Mouse (Mus musculus): Measurements from ENCODE around the gene Cep55. TPM values are rescaled to one million over a fixed set of nuclear protein-coding genes. Genes with fewer than 3 reads are reported as not detected.

Cep55 gene
- polyA plus RNA-seq, 1 experiment: 3.4 TPM

DNA sequence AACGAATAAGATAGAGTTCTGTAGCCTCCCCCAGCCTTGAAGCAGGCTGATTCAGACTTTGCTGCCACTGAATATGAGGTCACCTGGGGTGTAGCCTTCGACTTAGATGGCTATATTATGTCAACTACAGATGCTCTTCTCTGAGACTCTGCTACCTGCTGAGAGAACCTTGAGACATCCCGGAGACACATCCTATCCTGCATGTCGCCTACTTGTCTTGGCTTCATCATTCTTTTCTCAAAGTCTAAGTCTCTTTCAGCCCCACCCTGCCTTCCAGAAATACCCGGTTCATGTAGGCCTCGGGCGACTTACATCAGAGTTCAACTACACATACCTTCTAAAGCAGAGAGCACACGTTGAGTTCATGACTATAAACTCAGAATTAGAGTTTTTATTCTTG lies 2.1 kb downstream of the Cep55 start:
- Histone ChIP-seq H3K4me3 (replicated peaks) (no peak overlapping the region), H3K4me1 (peaks cover 23% of the 10 kb centered on the region), H3K27me3 (replicated peaks) (peaks cover 7% of the 10 kb centered on the region), H3K9me3 (no peaks in the 10 kb centered on the region), H3K36me3 (replicated peaks; ENCODE audit: low read length) (peaks cover 47% of the 10 kb centered on the region)
- no peak for TF ChIP-seq FLI1 (IDR thresholded peaks at IDR 0.05; ENCODE audit: low read length)
- no peak for TF ChIP-seq GATA1 (IDR thresholded peaks at IDR 0.05; ENCODE audit: borderline replicate concordance, low read length)

DNA sequence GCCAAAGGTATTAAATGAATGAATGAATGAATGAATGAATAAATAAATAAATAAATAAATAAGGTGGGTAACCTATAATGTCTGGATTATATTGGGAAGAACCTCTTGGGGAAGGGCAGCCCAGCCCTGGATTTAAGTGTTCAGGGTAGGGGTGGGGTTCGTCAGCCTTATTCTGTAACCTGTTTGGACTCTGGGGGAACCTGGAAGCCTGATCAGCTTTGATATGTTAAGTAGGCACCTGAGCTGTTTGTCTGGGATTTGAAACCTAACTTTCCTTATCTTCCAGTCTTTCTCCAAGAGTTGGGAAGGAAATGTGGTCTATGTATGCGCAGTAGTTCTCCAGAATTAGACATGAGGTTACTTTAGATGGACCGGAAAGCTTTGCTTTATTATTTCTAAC lies 8.4 kb downstream of the Cep55 start:
- Histone ChIP-seq H3K4me3 (replicated peaks) (no peak overlapping the region), H3K4me1 (no peaks in the 10 kb centered on the region), H3K9me3 (no peaks in the 10 kb centered on the region), H3K27me3 (replicated peaks) (no peaks in the 10 kb centered on the region), H3K36me3 (replicated peaks; ENCODE audit: low read length) (peaks cover 70% of the 10 kb centered on the region)
- TF ChIP-seq FLI1 (IDR thresholded peaks at IDR 0.05; ENCODE audit: low read length): no peak
- no peak for TF ChIP-seq GATA1 (IDR thresholded peaks at IDR 0.05; ENCODE audit: borderline replicate concordance, low read length)

DNA sequence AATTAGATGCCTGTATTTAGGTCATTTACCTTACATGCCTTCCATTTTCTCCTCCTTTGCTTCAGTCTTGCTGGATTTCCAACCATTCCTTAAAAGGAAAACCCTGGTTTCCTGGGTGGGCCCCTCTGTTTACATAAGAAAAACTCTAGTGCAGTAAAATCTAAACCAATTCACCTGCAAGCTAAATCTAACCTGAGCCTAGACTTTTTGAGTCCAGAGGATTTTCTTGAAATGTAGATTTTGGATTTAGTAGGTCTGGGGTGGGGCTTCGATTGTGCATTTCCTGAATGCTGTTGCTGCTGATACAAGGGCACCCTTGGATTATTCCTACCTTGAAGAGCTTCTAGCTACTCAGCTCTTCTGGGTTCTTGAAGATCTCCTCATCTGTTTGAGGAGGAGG lies 9.2 kb downstream of the Cep55 start:
- no peak for TF ChIP-seq GATA1 (IDR thresholded peaks at IDR 0.05; ENCODE audit: borderline replicate concordance, low read length)
- no peak for TF ChIP-seq FLI1 (IDR thresholded peaks at IDR 0.05; ENCODE audit: low read length)
- Histone ChIP-seq H3K27me3 (replicated peaks) (no peaks in the 10 kb centered on the region), H3K4me3 (replicated peaks) (no peak overlapping the region), H3K4me1 (no peaks in the 10 kb centered on the region), H3K36me3 (replicated peaks; ENCODE audit: low read length) (peaks cover 69% of the 10 kb centered on the region), H3K9me3 (no peaks in the 10 kb centered on the region)

DNA sequence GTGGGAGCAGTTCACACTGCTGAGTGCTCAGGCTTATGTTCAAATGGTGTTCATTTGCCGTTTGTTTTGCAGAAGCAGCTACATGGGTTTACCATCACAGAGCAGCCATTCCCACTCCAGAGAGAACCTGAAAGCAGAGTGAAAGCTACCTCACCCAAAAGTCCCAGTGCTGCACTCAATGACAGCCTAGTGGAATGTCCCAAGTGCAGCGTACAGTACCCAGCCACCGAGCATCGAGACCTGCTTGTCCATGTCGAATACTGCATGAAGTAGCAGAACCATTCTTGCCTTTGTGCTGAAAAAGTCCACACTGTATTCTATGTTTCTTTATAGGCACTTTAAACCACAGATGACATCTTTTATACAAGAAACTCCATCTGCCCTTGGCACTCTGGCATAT lies 18.4 kb downstream of the Cep55 start:
- Histone ChIP-seq H3K27me3 (replicated peaks) (no peaks in the 10 kb centered on the region), H3K4me3 (replicated peaks) (no peak overlapping the region), H3K36me3 (replicated peaks; ENCODE audit: low read length) (peaks cover 72% of the 10 kb centered on the region), H3K4me1 (peaks cover 4% of the 10 kb centered on the region; the same call in 1 of the 2 replicates), H3K9me3 (peaks cover 18% of the 10 kb centered on the region)
- no peak for TF ChIP-seq GATA1 (IDR thresholded peaks at IDR 0.05; ENCODE audit: borderline replicate concordance, low read length)
- no peak for TF ChIP-seq FLI1 (IDR thresholded peaks at IDR 0.05; ENCODE audit: low read length)

DNA sequence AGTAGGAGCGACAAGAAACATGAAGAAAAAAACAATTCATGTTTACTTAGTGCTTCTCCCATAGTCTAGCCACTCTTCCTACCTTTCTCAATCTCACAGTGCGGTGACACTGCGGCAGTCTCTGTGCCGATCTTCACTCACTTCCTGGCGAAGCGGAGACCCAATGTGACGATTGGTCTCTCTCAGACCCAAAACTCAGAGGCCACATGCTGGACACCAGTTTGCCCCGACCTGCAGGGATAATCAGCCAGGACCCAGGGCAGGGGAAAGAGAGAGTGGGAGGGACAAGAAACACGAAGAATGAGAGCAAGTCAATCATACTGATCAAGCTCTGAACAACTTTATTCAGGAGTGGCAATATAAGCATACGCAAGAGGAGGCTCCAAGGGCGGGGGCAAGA lies 20.2 kb downstream of the Cep55 start:
- H3K9me3 ChIP-seq: peaks cover 20% of the 10 kb centered on the region
- H3K27me3 ChIP-seq (replicated peaks): peaks cover 4% of the 10 kb centered on the region
- TF ChIP-seq FLI1 (IDR thresholded peaks at IDR 0.05; ENCODE audit: low read length) (no peak), GATA1 (IDR thresholded peaks at IDR 0.05; ENCODE audit: borderline replicate concordance, low read length) (no peak)
- peaks cover 55% of the 10 kb centered on the region for H3K36me3 ChIP-seq (replicated peaks; ENCODE audit: low read length)
- H3K4me3 ChIP-seq (replicated peaks): no peak overlapping the region
- peaks cover 4% of the 10 kb centered on the region; the same call in 1 of the 2 replicates for H3K4me1 ChIP-seq

DNA sequence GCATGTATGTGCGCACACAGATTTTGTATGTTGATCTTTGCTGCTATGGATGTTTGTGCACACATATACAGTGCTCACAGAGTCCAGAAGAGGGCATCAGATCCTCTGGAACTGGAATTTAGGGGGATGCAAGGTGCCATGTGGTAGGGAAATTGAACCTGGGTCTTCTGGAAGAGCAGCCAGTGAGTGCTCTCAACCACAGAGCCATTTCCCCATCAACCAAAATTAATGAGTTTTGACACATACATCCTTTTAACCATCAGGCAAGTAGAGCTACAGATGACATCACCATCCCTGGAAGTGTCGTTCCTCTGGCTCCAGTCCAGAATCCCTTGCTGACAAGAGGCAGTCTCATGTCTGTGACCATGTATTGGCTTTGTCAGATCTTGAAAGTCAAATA lies 21.4 kb downstream of the Cep55 start:
- no peak for TF ChIP-seq FLI1 (IDR thresholded peaks at IDR 0.05; ENCODE audit: low read length)
- TF ChIP-seq GATA1 (IDR thresholded peaks at IDR 0.05; ENCODE audit: borderline replicate concordance, low read length): no peak
- Histone ChIP-seq H3K9me3 (peaks cover 20% of the 10 kb centered on the region), H3K36me3 (replicated peaks; ENCODE audit: low read length) (peaks cover 43% of the 10 kb centered on the region), H3K4me3 (replicated peaks) (no peak overlapping the region), H3K4me1 (peaks cover 4% of the 10 kb centered on the region; the same call in 1 of the 2 replicates), H3K27me3 (replicated peaks) (peaks cover 8% of the 10 kb centered on the region)

DNA sequence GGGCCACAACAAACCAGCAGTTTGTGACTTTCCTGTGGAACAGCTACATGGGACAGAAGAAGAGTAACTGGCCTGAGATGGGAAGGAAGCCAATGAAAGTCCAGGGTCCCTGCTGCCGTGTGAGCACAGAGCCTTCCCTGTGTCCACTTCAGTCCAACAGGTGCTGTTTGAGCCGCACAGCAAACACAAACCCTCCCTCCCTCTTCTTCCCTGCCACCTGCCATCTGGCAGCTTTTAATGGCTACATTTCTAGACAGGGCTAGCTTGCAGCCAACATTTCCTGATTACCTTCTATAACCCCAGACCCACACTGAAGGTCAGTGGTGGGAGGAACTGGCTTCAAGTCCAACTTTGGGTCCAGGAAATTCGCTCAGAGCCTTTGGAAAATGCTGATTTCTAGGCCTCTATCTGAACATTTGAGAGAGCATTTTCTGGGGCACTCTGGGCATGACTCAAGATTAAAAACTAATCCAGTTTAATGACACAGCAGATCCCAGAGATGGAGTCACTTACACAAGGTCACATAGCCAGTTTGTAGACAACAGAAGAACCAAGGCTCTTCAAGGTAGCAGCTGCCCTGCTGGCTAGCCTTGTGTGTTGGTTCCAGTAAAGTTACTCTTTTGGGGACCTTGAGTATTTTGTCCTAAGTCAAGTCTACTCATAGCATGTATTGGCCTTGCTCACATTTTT lies 23.2 kb downstream of the Cep55 start:
- Histone ChIP-seq H3K4me1 (peaks cover 4% of the 10 kb centered on the region; the same call in 1 of the 2 replicates), H3K36me3 (replicated peaks; ENCODE audit: low read length) (peaks cover 27% of the 10 kb centered on the region), H3K9me3 (peaks cover 20% of the 10 kb centered on the region), H3K27me3 (replicated peaks) (peaks cover 13% of the 10 kb centered on the region), H3K4me3 (replicated peaks) (peak overlapping the region; percentile 28)
- TF ChIP-seq FLI1 (IDR thresholded peaks at IDR 0.05; ENCODE audit: low read length): no peak
- TF ChIP-seq GATA1 (IDR thresholded peaks at IDR 0.05; ENCODE audit: borderline replicate concordance, low read length): no peak

DNA sequence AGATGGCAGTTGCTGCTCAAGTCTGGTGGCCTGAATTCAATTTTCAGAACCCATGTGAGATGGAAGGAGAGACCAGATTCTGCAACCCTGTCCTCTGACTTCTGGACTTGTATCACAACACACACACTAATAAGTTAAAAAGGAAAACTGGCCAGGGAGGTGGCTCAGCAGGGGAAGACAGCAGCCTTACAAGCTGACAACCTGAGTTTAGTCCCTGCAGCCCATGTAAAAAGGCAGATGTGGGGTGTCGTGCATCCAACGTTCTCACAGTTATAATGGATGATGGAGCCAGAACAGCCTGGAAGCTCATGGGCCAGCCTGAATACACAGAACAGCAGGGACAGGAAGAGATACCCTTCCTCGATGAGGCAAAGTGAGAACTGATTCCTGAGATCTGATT lies 26.6 kb downstream of the Cep55 start:
- H3K36me3 ChIP-seq (replicated peaks; ENCODE audit: low read length): peaks cover under 1% of the 10 kb centered on the region

DNA sequence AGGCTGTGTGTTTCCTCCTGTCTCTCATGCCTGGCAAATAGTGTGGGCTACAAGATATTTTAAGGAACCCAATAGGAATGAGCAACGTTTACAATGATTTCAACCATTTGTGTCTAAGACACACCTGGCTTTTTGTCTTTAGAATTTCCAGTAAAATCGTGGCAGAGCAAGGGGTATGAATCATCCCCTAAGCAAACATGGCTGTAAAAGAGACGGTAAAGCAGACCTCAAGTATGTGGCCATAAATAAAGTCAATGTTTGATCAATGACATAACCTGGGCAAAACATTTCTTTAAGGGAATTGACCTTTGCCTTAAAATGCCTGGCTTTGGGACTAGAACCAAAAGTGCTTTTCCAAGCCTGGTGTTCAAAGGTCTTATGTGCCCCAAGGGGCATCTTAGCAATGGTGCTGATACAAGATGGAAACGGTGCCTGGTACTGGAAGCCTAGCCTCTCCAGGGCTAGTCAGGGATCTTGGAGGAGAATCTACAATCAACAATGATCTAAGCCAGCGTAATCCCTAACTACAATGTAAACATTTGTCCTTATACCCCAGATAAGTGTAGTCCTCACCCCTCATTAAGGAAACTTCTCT lies 28.2 kb downstream of the Cep55 start:
- Histone ChIP-seq H3K4me1 (peaks cover 3% of the 10 kb centered on the region; the same call in 1 of the 2 replicates), H3K36me3 (replicated peaks; ENCODE audit: low read length) (no peaks in the 10 kb centered on the region), H3K9me3 (peaks cover 4% of the 10 kb centered on the region), H3K27me3 (replicated peaks) (peaks cover 38% of the 10 kb centered on the region), H3K4me3 (replicated peaks) (no peak overlapping the region)
- no peak for TF ChIP-seq GATA1 (IDR thresholded peaks at IDR 0.05; ENCODE audit: borderline replicate concordance, low read length)
- no peak for TF ChIP-seq FLI1 (IDR thresholded peaks at IDR 0.05; ENCODE audit: low read length)

More for the DNA sequence above, 26.6 kb downstream of the Cep55 start:
- TF ChIP-seq FLI1 (IDR thresholded peaks at IDR 0.05; ENCODE audit: low read length) (no peak), GATA1 (IDR thresholded peaks at IDR 0.05; ENCODE audit: borderline replicate concordance, low read length) (no peak)
- Histone ChIP-seq H3K27me3 (replicated peaks) (peaks cover 31% of the 10 kb centered on the region), H3K4me1 (peaks cover 4% of the 10 kb centered on the region; the same call in 1 of the 2 replicates), H3K4me3 (replicated peaks) (no peak overlapping the region), H3K9me3 (peaks cover 16% of the 10 kb centered on the region)

DNA sequence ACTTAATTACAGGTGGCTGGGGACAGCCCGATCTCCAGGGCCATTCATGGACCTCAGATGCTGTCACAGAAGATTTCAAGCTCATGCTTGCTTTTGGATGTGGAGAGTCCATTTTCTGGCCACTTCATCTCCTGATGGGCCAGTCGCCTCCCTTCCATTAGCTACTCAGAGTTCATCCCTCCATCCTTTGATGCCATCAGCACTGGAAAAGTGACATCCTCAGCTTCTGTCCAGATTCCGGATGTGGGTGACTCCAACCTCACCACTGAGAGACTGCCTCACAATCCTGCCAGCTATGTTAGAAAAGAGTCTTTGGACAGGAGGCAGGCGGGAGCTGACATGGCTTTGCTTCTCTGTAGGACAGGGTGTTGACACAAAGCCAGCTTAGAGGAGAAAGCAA lies 31.0 kb downstream of the Cep55 start:
- no peaks in the 10 kb centered on the region for H3K36me3 ChIP-seq (replicated peaks; ENCODE audit: low read length)
- peaks cover 6% of the 10 kb centered on the region for H3K9me3 ChIP-seq
- H3K4me1 ChIP-seq: peaks cover 3% of the 10 kb centered on the region; the same call in 1 of the 2 replicates
- no peak for TF ChIP-seq GATA1 (IDR thresholded peaks at IDR 0.05; ENCODE audit: borderline replicate concordance, low read length)
- TF ChIP-seq FLI1 (IDR thresholded peaks at IDR 0.05; ENCODE audit: low read length): no peak
- H3K27me3 ChIP-seq (replicated peaks): peaks cover 31% of the 10 kb centered on the region
- H3K4me3 ChIP-seq (replicated peaks): no peak overlapping the region

All from megakaryocyte, embryonic 14.5 days (primary cell).